Mouse (Mus musculus): ENCODE measurements around the gene Optc. TPM values are rescaled to one million over a fixed set of nuclear protein-coding genes. Genes with fewer than 3 reads are reported as not detected.

The Optc gene
- polyA plus RNA-seq, 1 experiment from 2014 or later, result 3.6 TPM

GRCm38 (mm10) chr1:133863257-133863997 lies 44.4 kb downstream of the Optc start:
- DNase-seq (ENCODE audit: low spot score), result no peak
- no peaks in the 10 kb centered on the region for H3K36me3 ChIP-seq
- peaks cover 40% of the 10 kb centered on the region for H3K4me1 ChIP-seq (replicated peaks)
- H3K9me3 ChIP-seq, result no peaks in the 10 kb centered on the region
- 40% methylated on average over 10 of the region's 10 CpGs for WGBS
- H3K27ac ChIP-seq, result peak overlapping the region; percentile 60
- H3K4me3 ChIP-seq, result no peak overlapping the region
- peaks cover 27% of the 10 kb centered on the region; the same call in 1 of the 2 replicates for H3K27me3 ChIP-seq (ENCODE audit: insufficient read depth, poor library complexity, severe bottlenecking)

- H3K9me3 ChIP-seq, result no peaks in the 10 kb centered on the region
- 81% methylated on average over 5 of the region's 5 CpGs for WGBS
- peaks cover 52% of the 10 kb centered on the region for H3K4me1 ChIP-seq (replicated peaks)
- peaks cover 50% of the 10 kb centered on the region for H3K27me3 ChIP-seq (ENCODE audit: insufficient read depth, poor library complexity, severe bottlenecking)
- H3K4me3 ChIP-seq, result no peak overlapping the region
- H3K27ac ChIP-seq, result no peak overlapping the region
- no peak for DNase-seq (ENCODE audit: low spot score)
- H3K36me3 ChIP-seq, result no peaks in the 10 kb centered on the region
Measured at GRCm38 (mm10) chr1:133861028-133861427, 46.8 kb downstream of the Optc start.

GRCm38 (mm10) chr1:133859821-133860711 lies 47.7 kb downstream of the Optc start:
- H3K9me3 ChIP-seq, result no peaks in the 10 kb centered on the region
- 71% methylated on average over 20 of the region's 20 CpGs for WGBS
- H3K4me3 ChIP-seq, result no peak overlapping the region
- H3K27ac ChIP-seq, result peak overlapping the region; percentile 68
- no peak for DNase-seq (ENCODE audit: low spot score)
- peaks cover 57% of the 10 kb centered on the region for H3K27me3 ChIP-seq (ENCODE audit: insufficient read depth, poor library complexity, severe bottlenecking)
- H3K36me3 ChIP-seq, result no peaks in the 10 kb centered on the region
- H3K4me1 ChIP-seq (replicated peaks), result peaks cover 62% of the 10 kb centered on the region

GRCm38 (mm10) chr1:133859257-133859656 lies 48.5 kb downstream of the Optc start:
- DNase-seq (ENCODE audit: low spot score), result no peak
- no peak overlapping the region for H3K4me3 ChIP-seq
- peaks cover 63% of the 10 kb centered on the region for H3K27me3 ChIP-seq (ENCODE audit: insufficient read depth, poor library complexity, severe bottlenecking)
- WGBS, result 49% methylated on average over 6 of the region's 6 CpGs
- peak overlapping the region; percentile 68 for H3K27ac ChIP-seq
- H3K4me1 ChIP-seq (replicated peaks), result peaks cover 70% of the 10 kb centered on the region
- no peaks in the 10 kb centered on the region for H3K36me3 ChIP-seq
- no peaks in the 10 kb centered on the region for H3K9me3 ChIP-seq

- DNase-seq (ENCODE audit: low spot score), result no peak
- H3K27ac ChIP-seq, result no peak overlapping the region
- no peaks in the 10 kb centered on the region for H3K9me3 ChIP-seq
- H3K4me3 ChIP-seq, result no peak overlapping the region
- 83% methylated on average over 5 of the region's 5 CpGs for WGBS
- peaks cover 78% of the 10 kb centered on the region for H3K27me3 ChIP-seq (ENCODE audit: insufficient read depth, poor library complexity, severe bottlenecking)
- H3K4me1 ChIP-seq (replicated peaks), result peaks cover 62% of the 10 kb centered on the region
- H3K36me3 ChIP-seq, result no peaks in the 10 kb centered on the region
Measured at GRCm38 (mm10) chr1:133857781-133858180, 50.0 kb downstream of the Optc start.

- Histone ChIP-seq H3K4me1 (replicated peaks) (peaks cover 62% of the 10 kb centered on the region), H3K36me3 (no peaks in the 10 kb centered on the region), H3K27me3 (ENCODE audit: insufficient read depth, poor library complexity, severe bottlenecking) (peaks cover 78% of the 10 kb centered on the region), H3K27ac (no peak overlapping the region), H3K9me3 (no peaks in the 10 kb centered on the region), H3K4me3 (no peak overlapping the region)
- no peak for DNase-seq (ENCODE audit: low spot score)
- WGBS, result 96% methylated on average over 5 of the region's 5 CpGs
Measured at GRCm38 (mm10) chr1:133857171-133857570, 50.6 kb downstream of the Optc start.

- Histone ChIP-seq H3K36me3 (no peaks in the 10 kb centered on the region), H3K4me1 (replicated peaks) (peaks cover 58% of the 10 kb centered on the region), H3K4me3 (no peak overlapping the region), H3K27ac (0 out of 2 replicates have a peak overlapping the region, but pooled peaks have one; percentile 30), H3K9me3 (no peaks in the 10 kb centered on the region), H3K27me3 (ENCODE audit: insufficient read depth, poor library complexity, severe bottlenecking) (peaks cover 77% of the 10 kb centered on the region)
- WGBS, result 63% methylated on average over 3 of the region's 3 CpGs
- DNase-seq (ENCODE audit: low spot score), result no peak
Measured at GRCm38 (mm10) chr1:133856655-133857054, 51.1 kb downstream of the Optc start.

- H3K4me1 ChIP-seq (replicated peaks), result peaks cover 58% of the 10 kb centered on the region
- H3K27ac ChIP-seq, result 0 out of 2 replicates have a peak overlapping the region, but pooled peaks have one; percentile 3
- 10% methylated on average over 11 of the region's 11 CpGs for WGBS
- no peaks in the 10 kb centered on the region for H3K36me3 ChIP-seq
- no peaks in the 10 kb centered on the region for H3K9me3 ChIP-seq
- peaks cover 75% of the 10 kb centered on the region for H3K27me3 ChIP-seq (ENCODE audit: insufficient read depth, poor library complexity, severe bottlenecking)
- no peak for DNase-seq (ENCODE audit: low spot score)
- H3K4me3 ChIP-seq, result no peak overlapping the region
Measured at GRCm38 (mm10) chr1:133856133-133856541, 51.7 kb downstream of the Optc start.

- Histone ChIP-seq H3K36me3 (no peaks in the 10 kb centered on the region), H3K4me1 (replicated peaks) (peaks cover 51% of the 10 kb centered on the region), H3K27me3 (ENCODE audit: insufficient read depth, poor library complexity, severe bottlenecking) (peaks cover 74% of the 10 kb centered on the region), H3K27ac (peak overlapping the region; percentile 68), H3K4me3 (peak overlapping the region; percentile 44), H3K9me3 (no peaks in the 10 kb centered on the region)
- peak; percentile 41 for DNase-seq (ENCODE audit: low spot score)
- WGBS, result 2% methylated on average over 15 of the region's 15 CpGs
Measured at GRCm38 (mm10) chr1:133855274-133856017, 52.4 kb downstream of the Optc start.

- DNase-seq (ENCODE audit: low spot score), result no peak
Measured at GRCm38 (mm10) chr1:133854421-133855273, 53.2 kb downstream of the Optc start.

More at GRCm38 (mm10) chr1:133854421-133855273, 53.2 kb downstream of the Optc start:
- Histone ChIP-seq H3K4me1 (replicated peaks) (peaks cover 43% of the 10 kb centered on the region), H3K9me3 (no peaks in the 10 kb centered on the region), H3K27me3 (ENCODE audit: insufficient read depth, poor library complexity, severe bottlenecking) (peaks cover 67% of the 10 kb centered on the region), H3K27ac (peak overlapping the region; percentile 68; the same call in 1 of the 2 replicates), H3K4me3 (peak overlapping the region; percentile 44), H3K36me3 (no peaks in the 10 kb centered on the region)
- WGBS, result 4% methylated on average over 17 of the region's 17 CpGs
